Mouse (Mus musculus) mature B cell (primary cell): ENCODE results near the gene Nlrp9b.
"Not testable (repeated sequence)": the region's sequence is repeated elsewhere in the genome, so short reads cannot be mapped to it uniquely, and the experiment has no call there.

Experiments
- in situ Hi-C: fragments of 300-500 bp; cut with MboI; formaldehyde crosslinking; loops from 2 replicates; pipeline ENCODE4 v1.14.3; 2019

The Nlrp9b gene

GRCm38 (mm10) chr7:19991165-19991564 lies at the start of gene Nlrp9b:
Gene Nlrp9b (plus strand): TSS chr7:19991465.
- in situ Hi-C loops = not testable (repeated sequence)

DNA sequence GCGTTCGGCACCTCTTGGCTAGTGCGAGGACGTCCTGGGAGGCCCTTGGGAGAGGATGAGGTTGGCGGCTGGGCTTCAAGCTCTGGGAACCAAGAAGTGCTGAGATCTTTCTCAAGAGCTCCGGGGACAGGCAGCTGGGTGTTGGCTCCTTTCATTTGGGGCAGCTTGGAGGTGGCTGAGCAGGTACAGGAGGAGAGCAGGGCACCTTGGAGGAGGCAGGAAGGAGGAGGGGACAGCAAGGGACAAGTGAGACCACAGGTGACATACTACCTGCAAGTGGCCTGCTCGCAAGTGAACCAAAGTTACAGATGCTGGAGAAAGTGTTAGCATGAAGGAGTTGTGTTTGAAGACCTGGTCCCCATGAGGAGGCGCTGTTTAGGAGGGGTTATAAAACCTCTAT lies 46.6 kb upstream of the Nlrp9b start:
- in situ Hi-C loops = no loop called here

GRCm38 (mm10) chr7:19945201-19945600 lies 46.1 kb upstream of the Nlrp9b start:
- in situ Hi-C loops = no loop called here

DNA sequence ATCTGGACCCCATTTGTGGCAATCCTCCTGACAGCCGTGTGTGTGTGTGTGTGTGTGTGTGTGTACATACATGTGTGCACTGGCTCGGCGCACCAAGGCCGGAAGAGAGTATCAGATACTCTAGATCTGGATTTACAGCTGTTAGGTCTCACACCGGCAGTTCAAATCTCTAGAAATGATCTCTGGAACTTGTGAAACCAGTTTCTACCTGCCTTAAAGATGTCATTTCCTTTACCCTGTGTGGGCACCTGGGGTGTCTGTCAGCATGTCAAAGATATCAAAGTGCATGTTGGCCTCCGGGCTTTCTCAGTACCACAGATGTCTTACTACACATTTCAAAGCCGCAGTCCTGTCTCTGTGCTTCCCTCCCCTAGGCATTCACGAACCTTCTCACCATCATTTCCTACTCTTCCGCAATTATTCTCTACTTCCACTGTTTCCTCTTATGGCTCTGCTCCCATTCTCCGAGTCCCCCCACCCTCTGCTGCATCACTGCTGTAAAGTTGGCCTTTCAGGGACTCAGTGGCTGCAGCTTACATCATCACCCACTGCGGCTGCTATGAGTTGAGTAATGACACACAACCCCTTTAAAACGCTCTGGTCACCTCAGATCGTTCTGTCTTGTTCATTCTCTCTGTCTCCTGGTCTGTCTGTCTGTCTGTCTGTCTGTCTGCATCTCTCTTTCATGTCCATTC lies 45.3 kb upstream of the Nlrp9b start:
- in situ Hi-C loops = no loop called here

- in situ Hi-C loops = no loop called here
These were observed 42.3 kb upstream of the Nlrp9b start for GRCm38 (mm10) chr7:19948956-19949355.

- in situ Hi-C loops = no loop called here
These were observed 41.3 kb upstream of the Nlrp9b start for GRCm38 (mm10) chr7:19949996-19950395.

GRCm38 (mm10) chr7:19950589-19950988 lies 40.7 kb upstream of the Nlrp9b start, which contains the start of gene Igsf23:
Gene Igsf23 (minus strand): TSS chr7:19950756.
- in situ Hi-C loops = no loop called here

DNA sequence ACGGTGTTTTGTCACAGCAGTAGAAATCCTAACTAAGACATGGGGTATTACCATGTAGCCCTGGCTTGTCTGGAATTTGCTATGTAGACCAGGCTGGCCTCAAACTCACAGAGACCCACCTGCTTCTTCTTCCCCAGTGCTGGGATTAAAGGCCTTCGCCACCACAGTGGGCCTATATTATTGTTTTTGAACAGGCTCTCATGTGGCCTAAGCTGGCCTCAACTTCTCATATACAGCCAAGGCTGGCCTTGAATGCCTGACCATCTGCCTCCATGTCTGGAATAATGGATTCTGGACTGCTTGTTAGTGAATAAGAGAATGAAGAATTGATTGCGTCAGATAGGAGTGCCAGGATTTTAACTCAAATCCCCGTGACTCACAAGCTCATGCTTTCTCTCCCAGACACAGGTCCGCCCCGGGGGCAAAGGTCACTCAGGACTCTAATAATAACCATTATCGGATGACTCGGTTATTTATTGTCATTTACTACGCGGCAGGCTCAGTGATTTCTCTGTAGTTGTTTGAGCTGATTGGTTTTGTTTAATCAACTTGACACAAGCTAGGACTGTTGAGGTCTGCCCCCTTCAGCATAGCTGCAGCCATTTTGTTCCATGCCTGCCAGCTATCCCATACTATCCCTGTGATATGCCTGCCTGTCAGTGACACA lies 38.8 kb upstream of the Nlrp9b start:
- in situ Hi-C loops = no loop called here

DNA sequence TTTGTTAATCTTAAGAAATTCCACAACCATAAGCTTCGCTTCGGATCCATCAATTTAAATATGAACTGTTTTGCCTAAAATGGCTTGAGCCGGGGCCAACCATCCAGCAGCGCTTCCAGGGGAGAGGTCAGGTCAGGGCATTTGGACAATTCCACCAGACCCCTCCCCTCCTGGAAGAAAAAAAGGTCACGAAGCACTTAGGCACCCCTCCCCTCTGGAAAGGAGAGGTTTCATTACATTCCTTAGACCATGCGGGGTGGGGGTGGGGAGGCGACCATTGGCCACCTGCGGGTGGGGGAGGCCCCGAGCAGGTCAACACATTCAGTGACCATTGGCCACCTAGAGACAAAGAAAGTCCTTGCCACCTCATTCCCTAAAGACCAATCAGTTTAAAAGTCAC lies 38.2 kb upstream of the Nlrp9b start:
- in situ Hi-C loops = no loop called here

GRCm38 (mm10) chr7:19955861-19956260 lies 35.4 kb upstream of the Nlrp9b start:
- in situ Hi-C loops = no loop called here

- in situ Hi-C loops = no loop called here
These were observed 34.9 kb upstream of the Nlrp9b start for GRCm38 (mm10) chr7:19956341-19956781.

DNA sequence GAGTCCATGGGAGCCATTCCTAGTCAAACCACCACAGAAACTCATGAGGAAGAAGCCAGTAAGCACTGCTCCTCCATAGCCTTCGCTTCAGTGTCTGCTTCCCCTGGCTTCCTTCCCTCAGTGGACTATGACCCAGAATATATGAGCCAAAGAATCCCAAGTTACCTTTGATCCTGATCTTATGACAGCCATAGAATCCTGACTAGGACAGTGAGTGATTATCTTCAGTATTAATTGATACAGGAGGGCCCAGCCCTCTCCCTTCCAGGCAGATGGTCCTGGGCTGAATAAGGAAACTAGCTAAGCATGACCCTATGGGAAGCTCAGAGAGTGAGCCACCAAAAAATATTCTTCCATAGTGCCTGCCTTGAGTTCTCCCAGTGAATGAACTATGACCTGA lies 28.8 kb upstream of the Nlrp9b start:
- in situ Hi-C loops = loop anchor here (5.0 kb wide), 1 partner anchor 50 kb away; no protein-coding TSS in a partner anchor

- in situ Hi-C loops = loop anchor here (5.0 kb wide), 1 partner anchor 53 kb away; no protein-coding TSS in a partner anchor
These were observed 26.2 kb upstream of the Nlrp9b start, which contains the start of gene Ceacam20 for GRCm38 (mm10) chr7:19964985-19965579. Gene Ceacam20 (plus strand): TSS chr7:19965412.

- in situ Hi-C loops = no loop called here
These were observed 22.2 kb upstream of the Nlrp9b start for GRCm38 (mm10) chr7:19969106-19969505.

DNA sequence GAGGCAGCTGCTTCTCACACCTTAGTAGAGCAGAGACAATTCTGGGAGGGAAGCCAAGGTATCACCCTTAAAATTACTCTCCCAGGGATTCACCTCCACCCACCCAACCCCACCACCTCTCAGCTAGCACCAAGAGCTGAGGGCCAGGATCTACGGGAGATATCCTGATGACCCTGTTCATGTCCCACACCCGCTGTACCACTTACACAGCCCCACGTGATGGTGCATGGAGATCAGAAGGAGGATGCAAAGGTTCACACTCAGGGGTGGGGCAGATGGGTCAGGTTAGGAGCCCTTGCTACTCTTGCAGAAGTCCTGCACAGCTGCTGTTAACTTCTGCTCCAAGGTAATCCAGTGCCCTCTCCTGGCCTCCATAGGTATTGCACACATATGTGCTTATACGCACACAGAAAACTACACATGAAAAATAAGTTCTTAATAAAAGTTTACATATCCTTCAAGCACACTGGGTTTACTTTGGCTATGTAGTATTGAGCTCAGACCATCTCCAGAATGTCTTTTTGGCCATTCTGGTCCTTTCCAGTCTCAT lies 21.6 kb upstream of the Nlrp9b start:
- in situ Hi-C loops = no loop called here

DNA sequence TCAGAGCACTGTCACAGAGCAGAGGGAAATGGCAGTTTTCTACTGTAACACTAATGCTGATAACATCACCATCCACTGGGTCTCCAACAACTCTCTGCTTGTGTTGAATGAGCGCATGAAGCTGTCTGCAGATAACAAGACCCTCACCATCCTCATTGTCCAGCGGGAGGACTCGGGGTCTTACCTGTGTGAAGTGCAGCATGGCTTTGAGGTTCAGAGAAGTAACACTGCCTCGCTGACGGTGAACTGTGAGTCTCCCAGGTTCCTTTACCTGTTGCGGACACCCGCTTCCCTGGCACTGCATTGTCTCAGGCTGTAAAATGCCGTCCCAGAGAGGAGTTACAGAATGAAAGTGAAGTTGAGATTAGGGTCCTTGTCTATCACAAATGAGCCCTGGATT lies 21.1 kb upstream of the Nlrp9b start:
- in situ Hi-C loops = no loop called here

GRCm38 (mm10) chr7:19971516-19971915 lies 19.7 kb upstream of the Nlrp9b start:
- in situ Hi-C loops = no loop called here

DNA sequence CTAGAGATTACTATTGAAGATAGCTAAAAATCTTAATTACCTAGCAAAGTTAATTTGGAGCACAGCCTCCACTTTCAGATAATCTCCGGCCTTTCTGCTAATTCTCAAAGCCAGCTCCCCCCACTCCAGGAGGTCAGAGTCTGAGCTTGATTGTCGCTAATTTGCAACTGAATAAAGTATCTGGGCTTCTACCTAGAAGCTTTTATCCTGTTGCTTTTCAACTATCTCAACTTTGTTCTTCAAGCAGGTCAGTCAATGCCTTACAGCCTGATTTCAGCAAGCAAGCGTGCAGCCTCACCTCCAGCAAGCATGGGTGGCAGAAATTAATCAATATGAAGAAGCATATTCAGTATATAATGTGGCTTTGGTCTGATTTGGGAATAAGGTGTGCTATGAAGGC lies 5.5 kb downstream of the Nlrp9b start:
- in situ Hi-C loops = not testable (repeated sequence)

GRCm38 (mm10) chr7:20009987-20010386 lies 18.7 kb downstream of the Nlrp9b start:
- in situ Hi-C loops = no loop called here

- in situ Hi-C loops = not testable (repeated sequence)
These were observed 72.8 kb downstream of the Nlrp9b start for GRCm38 (mm10) chr7:20064100-20064499.

DNA sequence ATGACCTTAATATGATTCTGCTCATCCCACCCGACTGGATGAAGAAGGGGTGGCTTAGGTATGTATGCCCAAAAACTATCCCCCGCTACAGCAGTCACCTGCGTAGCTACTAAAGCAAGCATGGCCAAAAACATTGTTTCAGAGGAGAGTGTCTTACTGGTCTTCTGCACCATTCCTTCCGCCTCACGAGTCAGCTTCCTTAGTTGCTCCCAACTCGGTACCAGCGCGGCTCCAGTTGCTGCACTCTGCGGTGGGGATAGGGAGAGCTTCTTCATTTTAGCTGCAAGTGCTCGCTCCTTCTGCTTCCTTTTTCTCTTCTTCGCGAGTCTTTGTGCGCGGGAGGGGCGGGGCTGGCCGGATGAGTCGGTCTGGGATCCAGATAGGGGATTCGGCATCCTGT lies 86.9 kb downstream of the Nlrp9b start:
- in situ Hi-C loops = not testable (repeated sequence)

DNA sequence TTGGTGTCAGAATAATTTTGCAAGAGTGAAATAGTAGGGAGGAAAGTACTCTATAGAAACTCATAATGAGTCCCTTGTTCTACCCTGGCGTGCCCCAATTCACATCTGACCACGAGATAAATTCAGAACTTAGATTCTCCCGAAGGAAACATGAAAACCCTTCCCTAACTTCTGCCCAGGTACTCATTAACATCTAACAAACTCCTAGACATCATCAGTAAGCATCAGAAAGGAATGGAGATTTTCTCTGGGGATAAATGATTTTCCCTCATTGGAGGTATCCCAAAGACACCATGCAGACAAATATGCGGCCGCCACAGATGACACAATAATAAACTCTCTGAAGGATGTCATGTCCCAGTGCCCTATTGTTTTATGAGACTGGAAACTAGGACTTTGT lies 108.1 kb downstream of the Nlrp9b start, which contains the start of gene Vmn1r91:
TSS of gene Vmn1r91 (plus strand) at position 301 of the 400 bp plus-strand sequence.
- in situ Hi-C loops = not testable (repeated sequence)
